Mouse (Mus musculus): Measurements from ENCODE around the gene Sult2b1. TPM values are rescaled to one million over a fixed set of nuclear protein-coding genes. Genes with fewer than 3 reads are reported as not detected.

Gene Sult2b1
- total RNA-seq, 2 experiments from 2014 or later: 11.8 to 12.0 TPM

GRCm38 (mm10) chr7:45700301-45701015, 84.0 kb downstream of the Sult2b1 start:
- peak; percentile 73 to 79 for DNase-seq (ENCODE audit: low spot score in 2 of 2)

GRCm38 (mm10) chr7:45699523-45700141, 84.8 kb downstream of the Sult2b1 start, which contains the start of gene Car11:
Gene Car11, plus strand, starts transcription at chr7:45699843.
- DNase-seq (ENCODE audit: low spot score in 2 of 2): peak in 1 of 2 experiments; percentile 59

- no peak for DNase-seq (ENCODE audit: low spot score in 2 of 2)
Measured at GRCm38 (mm10) chr7:45697894-45698293, 86.6 kb downstream of the Sult2b1 start.

- no peak for DNase-seq (ENCODE audit: low spot score in 2 of 2)
Measured at GRCm38 (mm10) chr7:45695098-45695497, 89.4 kb downstream of the Sult2b1 start.

- DNase-seq (ENCODE audit: low spot score in 2 of 2): no peak
Measured at GRCm38 (mm10) chr7:45693921-45694591, 90.4 kb downstream of the Sult2b1 start, which contains the start of gene Sec1. Gene Sec1, minus strand, starts transcription at chr7:45694402.

- DNase-seq (ENCODE audit: low spot score in 2 of 2): no peak
Measured at GRCm38 (mm10) chr7:45692364-45692763, 92.1 kb downstream of the Sult2b1 start.

GRCm38 (mm10) chr7:45689800-45690199, 94.7 kb downstream of the Sult2b1 start:
- DNase-seq (ENCODE audit: low spot score in 2 of 2): no peak

- no peak for DNase-seq (ENCODE audit: low spot score in 2 of 2)
Measured at GRCm38 (mm10) chr7:45689099-45689498, 95.4 kb downstream of the Sult2b1 start.

GRCm38 (mm10) chr7:45686841-45687240, 97.6 kb downstream of the Sult2b1 start:
- DNase-seq (ENCODE audit: low spot score in 2 of 2): no peak

GRCm38 (mm10) chr7:45685811-45686210, 98.7 kb downstream of the Sult2b1 start:
- no peak for DNase-seq (ENCODE audit: low spot score in 2 of 2)

- DNase-seq (ENCODE audit: low spot score in 2 of 2): no peak
Measured at GRCm38 (mm10) chr7:45683396-45684050, 100.9 kb downstream of the Sult2b1 start, which contains the start of gene Ntn5. Gene Ntn5, plus strand, starts transcription at chr7:45684022.

GRCm38 (mm10) chr7:45682144-45683126, 102.0 kb downstream of the Sult2b1 start:
- peak; percentile 92 to 93 for DNase-seq (ENCODE audit: low spot score in 2 of 2)

- no peak for DNase-seq (ENCODE audit: low spot score in 2 of 2)
Measured at GRCm38 (mm10) chr7:45681046-45681736, 103.3 kb downstream of the Sult2b1 start.

Other genes with a start within 250 kb of the Sult2b1 start
- gene Hsd17b14, start 229.8 kb downstream of the Sult2b1 start, total RNA-seq (2021): not detected
- 10 to 100 TPM; 20.8 to 22.9 TPM for gene Bcat2, start 214.5 kb downstream of the Sult2b1 start, total RNA-seq (2021)
- gene Fgf21, start 169.2 kb downstream of the Sult2b1 start, total RNA-seq (2021): not detected
- gene Fut1, start 167.4 kb downstream of the Sult2b1 start, total RNA-seq (2021): under 1 TPM; 0.20 to 0.71 TPM
- not detected for gene Izumo1, start 162.9 kb downstream of the Sult2b1 start, total RNA-seq (2021)
- gene Rasip1, start 157.2 kb downstream of the Sult2b1 start, total RNA-seq (2021): 10 to 100 TPM; 13.9 to 14.5 TPM
- gene Mamstr, start 144.7 kb downstream of the Sult2b1 start, total RNA-seq (2021): 1 to 10 TPM; 1.7 TPM
- gene Fut2, start 118.3 kb downstream of the Sult2b1 start, total RNA-seq (2021): under 1 TPM in 1 of 2 experiments, not detected in 1; 0.22 TPM
- gene Ntn5, start 100.6 kb downstream of the Sult2b1 start, total RNA-seq (2021): 1 to 10 TPM in 1 of 2 experiments, under 1 TPM in 1; 0.75 to 1.0 TPM
- gene Sec1, start 90.3 kb downstream of the Sult2b1 start, total RNA-seq (2021): under 1 TPM; 0.14 to 0.18 TPM
- gene Car11, start 84.8 kb downstream of the Sult2b1 start, total RNA-seq (2021): 100 to 1,000 TPM; 121 to 131 TPM
- 10 to 100 TPM; 37.1 to 43.4 TPM for gene Dbp, start 79.6 kb downstream of the Sult2b1 start, total RNA-seq (2021)
- gene Rpl18, start 69.2 kb downstream of the Sult2b1 start, total RNA-seq (2021): 100 to 1,000 TPM; 497 to 584 TPM
- gene Sphk2, start 66.7 kb downstream of the Sult2b1 start, total RNA-seq (2021): 10 to 100 TPM; 27.3 to 27.7 TPM
- gene Fam83e, start 63.5 kb downstream of the Sult2b1 start, total RNA-seq (2021): under 1 TPM; 0.34 to 0.51 TPM
- not detected for gene Spaca4, start 58.9 kb downstream of the Sult2b1 start, total RNA-seq (2021)
- 100 to 1,000 TPM; 298 to 311 TPM for gene Lmtk3, start 931 bp downstream of the Sult2b1 start, total RNA-seq (2021)
- 100 to 1,000 TPM; 180 to 184 TPM for gene Cyth2, start 29.9 kb upstream of the Sult2b1 start, total RNA-seq (2021)
- gene Kcnj14, start 40.1 kb upstream of the Sult2b1 start, total RNA-seq (2021): 1 to 10 TPM; 2.0 to 2.6 TPM
- gene Grwd1, start 46.3 kb upstream of the Sult2b1 start, total RNA-seq (2021): 10 to 100 TPM; 27.0 to 27.3 TPM
- 10 to 100 TPM; 85.4 to 99.2 TPM for gene Kdelr1, start 88.1 kb upstream of the Sult2b1 start, total RNA-seq (2021)
- gene Grin2d, start 93.7 kb upstream of the Sult2b1 start, total RNA-seq (2021): 10 to 100 TPM; 32.1 to 33.4 TPM
- under 1 TPM in 1 of 2 experiments, not detected in 1; 0.40 TPM for gene Syngr4, start 112.0 kb upstream of the Sult2b1 start, total RNA-seq (2021)
- 10 to 100 TPM; 23.9 TPM for gene Tmem143, start 112.3 kb upstream of the Sult2b1 start, total RNA-seq (2021)
- gene Emp3, start 136.7 kb upstream of the Sult2b1 start, total RNA-seq (2021): 1 to 10 TPM; 6.2 TPM
- gene Ccdc114, start 139.4 kb upstream of the Sult2b1 start, total RNA-seq (2021): 1 to 10 TPM; 4.2 to 5.3 TPM
- 1 to 10 TPM; 3.3 to 6.0 TPM for gene Abcc6, start 245.6 kb upstream of the Sult2b1 start, total RNA-seq (2021)
- gene Nomo1, start 249.0 kb upstream of the Sult2b1 start, total RNA-seq (2021): 100 to 1,000 TPM; 109 to 113 TPM